Mouse (Mus musculus) liver, embryonic 11.5 days (tissue): Measurements from ENCODE around the gene Tnr. TPM values are rescaled to one million over a fixed set of nuclear protein-coding genes. Genes with fewer than 3 reads are reported as not detected.

Experiments
- ATAC-seq: fragments of 200-750 bp; cut with Nextera tagmentation; replicated peaks from 2 replicates; pipeline ENCODE4 v1.8.0; 2017; ENCODE audit warnings: moderate number of reproducible peaks, mild to moderate bottlenecking, moderate TSS enrichment, moderate library complexity; ENCODE audit not compliant: low FRiP score
- DNase-seq: peaks from one replicate; pipeline ENCODE4 v3.0.0-alpha.2; 2017; ENCODE audit warnings: low spot score
- H3K27ac ChIP-seq: fragments of 300-500 bp; sonication (generic); 2 replicates; pipeline ENCODE4 v1.5.1; 2014; ENCODE audit warnings: mild to moderate bottlenecking, low read depth, low read length, control low read depth
- H3K27me3 ChIP-seq: fragments of 300-500 bp; sonication (generic); replicated peaks from 2 replicates; pipeline ENCODE4 v1.6.1; 2014; ENCODE audit warnings: low read length, mixed read lengths; ENCODE audit not compliant: control insufficient read depth, insufficient read depth
- H3K36me3 ChIP-seq: fragments of 300-500 bp; sonication (generic); 2 replicates; pipeline ENCODE4 v1.6.1; 2014; ENCODE audit warnings: mild to moderate bottlenecking, low read length, moderate library complexity, mixed read lengths; ENCODE audit not compliant: control insufficient read depth, insufficient read depth
- H3K4me1 ChIP-seq: fragments of 300-500 bp; sonication (generic); replicated peaks from 2 replicates; pipeline ENCODE4 v1.6.1; 2014; ENCODE audit warnings: low read length, mixed read lengths; ENCODE audit not compliant: control insufficient read depth, insufficient read depth
- H3K4me2 ChIP-seq: fragments of 300-500 bp; sonication (generic); 2 replicates; pipeline ENCODE4 v1.6.1; 2014; ENCODE audit warnings: mild to moderate bottlenecking, control low read depth, moderate library complexity
- H3K4me3 ChIP-seq: fragments of 300-500 bp; sonication (generic); 2 replicates; pipeline ENCODE4 v1.5.1; 2014; ENCODE audit warnings: low read depth, low read length, control low read depth
- H3K9ac ChIP-seq: fragments of 300-500 bp; sonication (generic); 2 replicates; pipeline ENCODE4 v1.6.1; 2014; ENCODE audit warnings: low read depth, low read length, control low read depth
- H3K9me3 ChIP-seq: fragments of 300-500 bp; sonication (generic); 2 replicates; pipeline ENCODE4 v1.6.1; 2016; ENCODE audit warnings: low read length, inconsistent platforms, mixed read lengths; ENCODE audit not compliant: control insufficient read depth
- WGBS: fragments of 180-500 bp; shearing (Covaris S2); extraction: QIAGEN DNeasy Blood & Tissue Kit; methylation state at CpG from one replicate; pipeline ENCODE4 v1.1.7; 2014; 5-methylcytosine and 5-hydroxymethylcytosine counted together
- polyA plus RNA-seq: library from polyadenylated mRNA; unstranded; fragments of >200 nt; fragmentation: Nextera tagmentation; extraction: Ambion mirVana; gene quantifications from 2 replicates; pipeline ENCODE4 v1.2.1, GENCODE M21; 2014

Tnr gene
- polyA plus RNA-seq, 1 experiment from 2014 or later = 0.58 TPM

- ATAC-seq (no peak), DNase-seq (no peak)
- Histone ChIP-seq H3K9me3 (no peaks in the 10 kb centered on the region), H3K4me1 (no peaks in the 10 kb centered on the region; the same call in 1 of the 2 replicates), H3K4me3 (no peak overlapping the region), H3K27ac (no peak overlapping the region), H3K9ac (no peak overlapping the region), H3K27me3 (no peaks in the 10 kb centered on the region), H3K4me2 (no peak overlapping the region), H3K36me3 (no peaks in the 10 kb centered on the region)
- 45% methylated on average over 8 of the region's 8 CpGs for WGBS
Measured at GRCm38 (mm10) chr1:159816614-159817371, 293.2 kb downstream of the Tnr start.

GRCm38 (mm10) chr1:159819511-159819910 is 295.9 kb downstream of the Tnr start:
- DNase-seq = no peak
- ATAC-seq = no peak
- H3K4me2 ChIP-seq = no peak overlapping the region
- no peak overlapping the region for H3K4me3 ChIP-seq
- no peak overlapping the region for H3K9ac ChIP-seq
- H3K27ac ChIP-seq = no peak overlapping the region
- 47% methylated on average over 3 of the region's 3 CpGs for WGBS
- H3K9me3 ChIP-seq = no peaks in the 10 kb centered on the region
- no peaks in the 10 kb centered on the region for H3K36me3 ChIP-seq
- no peaks in the 10 kb centered on the region for H3K4me1 ChIP-seq
- no peaks in the 10 kb centered on the region for H3K27me3 ChIP-seq

GRCm38 (mm10) chr1:159822416-159822815 is 298.8 kb downstream of the Tnr start:
- H3K4me3 ChIP-seq = no peak overlapping the region
- H3K9ac ChIP-seq = no peak overlapping the region
- H3K4me2 ChIP-seq = no peak overlapping the region
- H3K4me1 ChIP-seq = no peaks in the 10 kb centered on the region
- H3K36me3 ChIP-seq = no peaks in the 10 kb centered on the region
- H3K9me3 ChIP-seq = no peaks in the 10 kb centered on the region
- ATAC-seq = no peak
- WGBS = 56% methylated on average over 2 of the region's 2 CpGs
- no peaks in the 10 kb centered on the region for H3K27me3 ChIP-seq
- H3K27ac ChIP-seq = no peak overlapping the region
- no peak for DNase-seq

- DNase-seq (no peak), ATAC-seq (no peak)
- Histone ChIP-seq H3K9me3 (no peaks in the 10 kb centered on the region), H3K27ac (no peak overlapping the region), H3K4me2 (no peak overlapping the region), H3K4me3 (no peak overlapping the region), H3K36me3 (no peaks in the 10 kb centered on the region), H3K27me3 (no peaks in the 10 kb centered on the region), H3K9ac (no peak overlapping the region), H3K4me1 (no peaks in the 10 kb centered on the region)
- 83% methylated on average over 2 of the region's 2 CpGs for WGBS
Measured at GRCm38 (mm10) chr1:159828531-159828930, 305.0 kb downstream of the Tnr start.

DNA sequence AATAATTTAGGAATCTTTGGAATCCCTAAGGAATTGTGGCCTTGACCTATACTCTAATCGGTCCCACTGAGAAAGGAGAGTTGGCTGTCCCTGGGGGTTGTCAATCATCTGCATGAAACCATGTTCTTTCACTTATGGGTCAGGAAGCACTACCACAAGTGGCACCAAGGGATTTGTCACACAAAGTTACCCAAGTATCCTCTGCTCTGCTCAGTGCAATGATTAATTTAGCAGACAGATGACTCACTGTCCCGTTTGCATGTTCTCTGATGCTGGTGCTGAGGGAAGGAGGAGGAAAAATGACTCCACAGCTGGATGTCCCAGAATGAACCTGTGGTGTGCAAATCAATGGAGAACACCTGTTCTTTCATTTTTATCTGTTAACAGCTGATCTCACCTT is 309.6 kb downstream of the Tnr start:
- DNase-seq (no peak), ATAC-seq (no peak)
- Histone ChIP-seq H3K4me2 (no peak overlapping the region), H3K4me1 (no peaks in the 10 kb centered on the region), H3K9ac (no peak overlapping the region), H3K4me3 (no peak overlapping the region), H3K27me3 (no peaks in the 10 kb centered on the region), H3K36me3 (no peaks in the 10 kb centered on the region), H3K27ac (no peak overlapping the region), H3K9me3 (no peaks in the 10 kb centered on the region)
- 61% methylated on average over 2 of the region's 2 CpGs for WGBS

DNA sequence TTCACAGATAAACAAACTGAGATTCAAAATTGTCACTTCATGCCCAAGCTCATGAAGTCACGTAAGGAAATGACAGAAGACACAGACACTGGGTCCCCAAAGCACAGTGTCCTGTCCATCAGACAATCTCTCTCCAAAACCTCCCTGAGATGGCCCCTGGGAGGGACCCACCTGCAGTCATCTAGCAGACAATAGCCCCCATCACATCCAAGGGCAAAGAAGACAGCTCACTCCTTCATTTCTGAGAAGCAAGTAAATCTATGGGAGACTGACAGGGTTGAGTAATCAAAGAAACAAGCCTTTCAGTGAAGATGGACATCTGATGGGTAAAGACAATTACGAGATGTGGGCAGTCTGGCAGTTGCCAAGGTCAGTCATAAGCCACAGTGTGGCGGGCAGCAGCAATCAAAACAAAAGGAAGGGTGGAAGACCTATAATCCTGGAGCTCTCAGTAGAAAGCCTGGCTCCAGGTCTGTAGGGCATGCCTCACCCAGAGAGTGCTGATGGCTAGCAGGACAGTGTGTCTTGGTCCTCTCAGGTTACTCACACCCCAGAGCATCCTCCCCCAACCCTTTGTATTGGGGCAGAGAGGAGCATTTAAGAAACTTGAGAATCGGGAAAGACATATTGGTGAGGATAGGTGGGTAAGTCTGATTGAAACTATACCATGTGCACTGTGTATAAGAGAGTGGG is 310.2 kb downstream of the Tnr start:
- no peak for DNase-seq
- no peaks in the 10 kb centered on the region for H3K4me1 ChIP-seq
- no peak overlapping the region for H3K27ac ChIP-seq
- 47% methylated on average over 4 of the region's 4 CpGs for WGBS
- H3K9ac ChIP-seq = no peak overlapping the region
- no peaks in the 10 kb centered on the region for H3K27me3 ChIP-seq
- no peak overlapping the region for H3K4me2 ChIP-seq
- no peaks in the 10 kb centered on the region for H3K9me3 ChIP-seq
- H3K4me3 ChIP-seq = no peak overlapping the region
- ATAC-seq = no peak
- no peaks in the 10 kb centered on the region for H3K36me3 ChIP-seq

GRCm38 (mm10) chr1:159835126-159835525 is 311.6 kb downstream of the Tnr start:
- no peak overlapping the region for H3K9ac ChIP-seq
- H3K27ac ChIP-seq = no peak overlapping the region
- WGBS = 23% methylated on average over 4 of the region's 4 CpGs
- no peak overlapping the region for H3K4me2 ChIP-seq
- H3K4me1 ChIP-seq = no peaks in the 10 kb centered on the region
- no peak for DNase-seq
- no peaks in the 10 kb centered on the region for H3K9me3 ChIP-seq
- H3K36me3 ChIP-seq = no peaks in the 10 kb centered on the region
- no peaks in the 10 kb centered on the region for H3K27me3 ChIP-seq
- H3K4me3 ChIP-seq = no peak overlapping the region
- no peak for ATAC-seq

- no peak overlapping the region for H3K9ac ChIP-seq
- 49% methylated on average over 2 of the region's 2 CpGs for WGBS
- ATAC-seq (no peak), DNase-seq (no peak)
- H3K9me3 ChIP-seq = no peaks in the 10 kb centered on the region
- no peak overlapping the region for H3K4me2 ChIP-seq
- no peak overlapping the region for H3K27ac ChIP-seq
- H3K27me3 ChIP-seq = no peaks in the 10 kb centered on the region
- no peak overlapping the region for H3K4me3 ChIP-seq
- H3K4me1 ChIP-seq = no peaks in the 10 kb centered on the region
- H3K36me3 ChIP-seq = no peaks in the 10 kb centered on the region
Measured at GRCm38 (mm10) chr1:159840337-159840736, 316.8 kb downstream of the Tnr start.

DNA sequence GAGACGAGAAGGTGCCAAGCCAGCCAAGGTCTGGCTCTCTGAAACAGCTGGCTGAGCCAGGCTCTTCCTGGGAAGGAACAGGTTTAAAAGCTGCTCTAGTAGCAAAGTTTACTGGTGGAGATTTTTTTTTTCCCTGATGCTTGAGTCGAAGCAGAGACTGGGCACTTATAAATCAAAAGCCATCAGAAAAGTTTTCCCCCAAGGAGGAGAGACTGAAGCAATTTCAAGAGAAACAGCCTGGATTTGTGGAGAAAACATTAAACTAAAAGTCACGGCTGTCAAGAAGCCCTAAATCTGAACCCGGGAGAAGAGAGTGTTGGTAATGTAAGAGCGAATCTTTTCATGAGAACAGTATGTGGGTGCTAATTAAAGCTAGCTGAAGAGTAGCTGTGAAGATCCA is 319.3 kb downstream of the Tnr start:
- no peaks in the 10 kb centered on the region for H3K36me3 ChIP-seq
- DNase-seq (no peak), ATAC-seq (no peak)
- H3K4me2 ChIP-seq = no peak overlapping the region
- no peaks in the 10 kb centered on the region for H3K9me3 ChIP-seq
- H3K4me1 ChIP-seq = no peaks in the 10 kb centered on the region
- no peak overlapping the region for H3K4me3 ChIP-seq
- H3K27me3 ChIP-seq = no peaks in the 10 kb centered on the region
- no peak overlapping the region for H3K27ac ChIP-seq
- no peak overlapping the region for H3K9ac ChIP-seq
- 64% methylated on average over 5 of the region's 5 CpGs for WGBS
